Mouse (Mus musculus): Measurements from ENCODE around the gene Anapc2. TPM values are rescaled to one million over a fixed set of nuclear protein-coding genes. Genes with fewer than 3 reads are reported as not detected.

Gene Anapc2
- total and polyA plus RNA-seq, 2 experiments from 2014 or later: 41.0 to 48.6 TPM

GRCm38 (mm10) chr2:25240723-25241437, 31.4 kb upstream of the Anapc2 start:
- DNase-seq (ENCODE audit: low spot score): peak; percentile 47
- peaks cover 7% of the 10 kb centered on the region for H3K4me1 ChIP-seq (ENCODE audit: control insufficient read depth, insufficient read depth)
- peak overlapping the region; percentile 36 for H3K4me3 ChIP-seq (ENCODE audit: low read depth, low read length)
- H3K9me3 ChIP-seq (replicated peaks; ENCODE audit: control insufficient read depth, low read length): no peaks in the 10 kb centered on the region
- no peaks in the 10 kb centered on the region for H3K36me3 ChIP-seq (replicated peaks; ENCODE audit: control insufficient read depth, insufficient read depth, low read length)
- peak; percentile 56 for ATAC-seq (ENCODE audit: insufficient read depth, low read depth)
- H3K9ac ChIP-seq (replicated peaks; ENCODE audit: low read depth, low read length): no peak overlapping the region; the same call in 1 of the 2 replicates
- H3K27ac ChIP-seq (ENCODE audit: low read depth): no peak overlapping the region
- H3K27me3 ChIP-seq (ENCODE audit: control insufficient read depth, insufficient read depth, low read length): peaks cover 47% of the 10 kb centered on the region
- no peak for TF ChIP-seq EP300 (IDR thresholded peaks at IDR 0.05; ENCODE audit: low read depth)
- TF ChIP-seq CTCF (IDR thresholded peaks at IDR 0.05; ENCODE audit: low read depth): no peak
- peak overlapping the region; percentile 57 for H3K4me2 ChIP-seq (ENCODE audit: low read depth, low read length)
- 2% methylated on average over 29 of the region's 29 CpGs for WGBS

- peaks cover 43% of the 10 kb centered on the region for H3K27me3 ChIP-seq (ENCODE audit: control insufficient read depth, insufficient read depth, low read length)
- H3K27ac ChIP-seq (ENCODE audit: low read depth): no peak overlapping the region
- H3K4me1 ChIP-seq (ENCODE audit: control insufficient read depth, insufficient read depth): peaks cover 7% of the 10 kb centered on the region
- no peaks in the 10 kb centered on the region for H3K36me3 ChIP-seq (replicated peaks; ENCODE audit: control insufficient read depth, insufficient read depth, low read length)
- TF ChIP-seq EP300 (IDR thresholded peaks at IDR 0.05; ENCODE audit: low read depth) (no peak), CTCF (IDR thresholded peaks at IDR 0.05; ENCODE audit: low read depth) (no peak)
- peak overlapping the region; percentile 41 for H3K4me3 ChIP-seq (ENCODE audit: low read depth, low read length)
- ATAC-seq (ENCODE audit: insufficient read depth, low read depth) (0 out of 2 replicates have a peak, but pooled peaks have one; percentile 7), DNase-seq (ENCODE audit: low spot score) (no peak)
- WGBS: 24% methylated on average over 6 of the region's 6 CpGs
- no peaks in the 10 kb centered on the region for H3K9me3 ChIP-seq (replicated peaks; ENCODE audit: control insufficient read depth, low read length)
- peak overlapping the region; percentile 66 for H3K4me2 ChIP-seq (ENCODE audit: low read depth, low read length)
- no peak overlapping the region for H3K9ac ChIP-seq (replicated peaks; ENCODE audit: low read depth, low read length)
Observed at GRCm38 (mm10) chr2:25241438-25241775, 30.9 kb upstream of the Anapc2 start.

- peaks cover 7% of the 10 kb centered on the region for H3K4me1 ChIP-seq (ENCODE audit: control insufficient read depth, insufficient read depth)
- DNase-seq (ENCODE audit: low spot score): no peak
- WGBS: under 1% methylated on average over 16 of the region's 59 CpGs
- no peak within 1 kb of the TSS for H3K27ac ChIP-seq (ENCODE audit: low read depth)
- 0 out of 2 replicates have a peak within 1 kb of the TSS, but pooled peaks have one; percentile 7 for H3K9ac ChIP-seq (replicated peaks; ENCODE audit: low read depth, low read length)
- no peak for TF ChIP-seq EP300 (IDR thresholded peaks at IDR 0.05; ENCODE audit: low read depth)
- H3K4me2 ChIP-seq (ENCODE audit: low read depth, low read length): peak within 1 kb of the TSS; percentile 66
- H3K9me3 ChIP-seq (replicated peaks; ENCODE audit: control insufficient read depth, low read length): no peaks in the 10 kb centered on the region
- H3K27me3 ChIP-seq (ENCODE audit: control insufficient read depth, insufficient read depth, low read length): peaks cover 43% of the 10 kb centered on the region
- H3K36me3 ChIP-seq (replicated peaks; ENCODE audit: control insufficient read depth, insufficient read depth, low read length): no peaks in the 10 kb centered on the region
- peak within 1 kb of the TSS; percentile 41 for H3K4me3 ChIP-seq (ENCODE audit: low read depth, low read length)
- ATAC-seq (ENCODE audit: insufficient read depth, low read depth): no peak
Observed at GRCm38 (mm10) chr2:25242101-25242506, 30.2 kb upstream of the Anapc2 start, which contains the start of the genes Rnf208 and Cysrt1. TSS of gene Rnf208 (plus strand) at chr2:25242255. TSS of gene Cysrt1 (minus strand) at chr2:25242452.

GRCm38 (mm10) chr2:25243342-25243741, 28.9 kb upstream of the Anapc2 start:
- H3K4me2 ChIP-seq (ENCODE audit: low read depth, low read length): no peak overlapping the region
- no peak for TF ChIP-seq CTCF (IDR thresholded peaks at IDR 0.05; ENCODE audit: low read depth)
- TF ChIP-seq EP300 (IDR thresholded peaks at IDR 0.05; ENCODE audit: low read depth): no peak
- no peak for ATAC-seq (ENCODE audit: insufficient read depth, low read depth)
- H3K9ac ChIP-seq (replicated peaks; ENCODE audit: low read depth, low read length): no peak overlapping the region
- H3K27me3 ChIP-seq (ENCODE audit: control insufficient read depth, insufficient read depth, low read length): peaks cover 43% of the 10 kb centered on the region
- H3K4me1 ChIP-seq (ENCODE audit: control insufficient read depth, insufficient read depth): peaks cover 7% of the 10 kb centered on the region
- H3K36me3 ChIP-seq (replicated peaks; ENCODE audit: control insufficient read depth, insufficient read depth, low read length): no peaks in the 10 kb centered on the region
- no peak for DNase-seq (ENCODE audit: low spot score)
- 60% methylated on average over 8 of the region's 8 CpGs for WGBS
- no peaks in the 10 kb centered on the region for H3K9me3 ChIP-seq (replicated peaks; ENCODE audit: control insufficient read depth, low read length)
- no peak overlapping the region for H3K27ac ChIP-seq (ENCODE audit: low read depth)
- H3K4me3 ChIP-seq (ENCODE audit: low read depth, low read length): no peak overlapping the region

GRCm38 (mm10) chr2:25244144-25244543, 28.1 kb upstream of the Anapc2 start:
- no peak for DNase-seq (ENCODE audit: low spot score)
- WGBS: 87% methylated on average over 4 of the region's 4 CpGs
- no peaks in the 10 kb centered on the region for H3K9me3 ChIP-seq (replicated peaks; ENCODE audit: control insufficient read depth, low read length)
- H3K4me2 ChIP-seq (ENCODE audit: low read depth, low read length): no peak overlapping the region
- no peak overlapping the region for H3K27ac ChIP-seq (ENCODE audit: low read depth)
- H3K4me3 ChIP-seq (ENCODE audit: low read depth, low read length): no peak overlapping the region
- H3K4me1 ChIP-seq (ENCODE audit: control insufficient read depth, insufficient read depth): peaks cover 7% of the 10 kb centered on the region
- H3K27me3 ChIP-seq (ENCODE audit: control insufficient read depth, insufficient read depth, low read length): peaks cover 40% of the 10 kb centered on the region
- peaks cover 4% of the 10 kb centered on the region for H3K36me3 ChIP-seq (replicated peaks; ENCODE audit: control insufficient read depth, insufficient read depth, low read length)
- ATAC-seq (ENCODE audit: insufficient read depth, low read depth): no peak
- no peak overlapping the region for H3K9ac ChIP-seq (replicated peaks; ENCODE audit: low read depth, low read length)
- no peak for TF ChIP-seq CTCF (IDR thresholded peaks at IDR 0.05; ENCODE audit: low read depth)
- no peak for TF ChIP-seq EP300 (IDR thresholded peaks at IDR 0.05; ENCODE audit: low read depth)
